Mouse (Mus musculus) megakaryocyte, embryonic 14.5 days (primary cell): ENCODE measurements around the gene Dazap1.

ENCODE experiments used
- FLI1 ChIP-seq: IDR thresholded peaks from 2 replicates; pipeline ENCODE4 v1.6.1; 2012; ENCODE audit warnings: low read length, inconsistent platforms, mixed read lengths
- GATA1 ChIP-seq: IDR thresholded peaks from 3 replicates; pipeline ENCODE4 v1.6.1; 2012; ENCODE audit warnings: mixed read lengths, low read length, inconsistent platforms, borderline replicate concordance

- TF ChIP-seq FLI1 (no peak), GATA1 (no peak)
Measured at GRCm38 (mm10) chr10:80270734-80271181, 9.5 kb downstream of the Dazap1 start.
